Mouse (Mus musculus) kidney, adult 8-10 months (tissue): Measurements from ENCODE around the gene Vps26b.

ENCODE experiments used
- DNase-seq, 2 experiments: peaks; one replicate each; pipeline ENCODE4 v3.0.0; 2022

The Vps26b gene

GRCm38 (mm10) chr9:27029828-27030762, at the start of gene Vps26b, which contains the start of gene Ncapd3:
Gene Vps26b (minus strand): TSS chr9:27030065.
Gene Ncapd3 (plus strand): TSS chr9:27030175.
- DNase-seq = peak; percentile 97 to 98

- DNase-seq = no peak
Measured at GRCm38 (mm10) chr9:27075812-27076211, 45.9 kb upstream of the Vps26b start.

- DNase-seq = no peak
Measured at GRCm38 (mm10) chr9:27074677-27075076, 44.8 kb upstream of the Vps26b start.

- no peak for DNase-seq
Measured at GRCm38 (mm10) chr9:27070895-27071294, 41.0 kb upstream of the Vps26b start.

- no peak for DNase-seq
Measured at GRCm38 (mm10) chr9:27058341-27058740, 28.5 kb upstream of the Vps26b start.

GRCm38 (mm10) chr9:27049492-27049891, 19.6 kb upstream of the Vps26b start:
- DNase-seq = no peak

- no peak for DNase-seq
Measured at GRCm38 (mm10) chr9:27043892-27044291, 14.0 kb upstream of the Vps26b start.

GRCm38 (mm10) chr9:27030763-27031100, 867 bp upstream of the Vps26b start:
- no peak for DNase-seq

GRCm38 (mm10) chr9:27029022-27029827, 640 bp downstream of the Vps26b start:
- peak; percentile 22 to 30 for DNase-seq

GRCm38 (mm10) chr9:27026708-27027107, 3.2 kb downstream of the Vps26b start:
- DNase-seq = no peak

- DNase-seq = no peak
Measured at GRCm38 (mm10) chr9:27023681-27024080, 6.2 kb downstream of the Vps26b start.

- DNase-seq = no peak
Measured at GRCm38 (mm10) chr9:27018961-27019360, 10.9 kb downstream of the Vps26b start.

- DNase-seq = no peak
Measured at GRCm38 (mm10) chr9:27011572-27011971, 18.3 kb downstream of the Vps26b start.

- no peak for DNase-seq
Measured at GRCm38 (mm10) chr9:27009231-27009630, 20.6 kb downstream of the Vps26b start.

GRCm38 (mm10) chr9:27006866-27007265, 23.0 kb downstream of the Vps26b start:
- DNase-seq = no peak

- DNase-seq = no peak
Measured at GRCm38 (mm10) chr9:27005933-27006332, 23.9 kb downstream of the Vps26b start.

- no peak for DNase-seq
Measured at GRCm38 (mm10) chr9:27005231-27005630, 24.6 kb downstream of the Vps26b start.

- DNase-seq = peak; percentile 96 to 97
Measured at GRCm38 (mm10) chr9:26999461-27000395, 30.1 kb downstream of the Vps26b start, which contains the start of the genes Acad8 and Thyn1. Gene Acad8 (minus strand): TSS chr9:26999566. Gene Thyn1 (plus strand): TSS chr9:26999710.

- DNase-seq = peak in 1 of 2 experiments; percentile 14
Measured at GRCm38 (mm10) chr9:26998669-26999460, 31.0 kb downstream of the Vps26b start.

GRCm38 (mm10) chr9:26997501-26997900, 32.4 kb downstream of the Vps26b start:
- no peak for DNase-seq

- no peak for DNase-seq
Measured at GRCm38 (mm10) chr9:26997062-26997461, 32.8 kb downstream of the Vps26b start.

- no peak for DNase-seq
Measured at GRCm38 (mm10) chr9:26993900-26994299, 36.0 kb downstream of the Vps26b start.
